Mouse (Mus musculus) macrophage (primary cell): ENCODE measurements around the gene Phb2. TPM values are rescaled to one million over a fixed set of nuclear protein-coding genes. Genes with fewer than 3 reads are reported as not detected.

ENCODE experiments used
- H3K27ac ChIP-seq: fragments of 350-480 bp; formaldehyde crosslinking; 2 replicates; pipeline ENCODE4 v1.9.0; 2021
- H3K36me3 ChIP-seq: fragments of 350-480 bp; formaldehyde crosslinking; 2 replicates; pipeline ENCODE4 v1.9.0; 2021; ENCODE audit errors: inconsistent target
- H3K4me3 ChIP-seq: fragments of 350-480 bp; formaldehyde crosslinking; 2 replicates; pipeline ENCODE4 v1.9.0; 2021; ENCODE audit errors: inconsistent target
- H3K79me2 ChIP-seq: fragments of 350-480 bp; formaldehyde crosslinking; 2 replicates; pipeline ENCODE4 v1.9.0; 2021; ENCODE audit errors: inconsistent target
- WGBS: methylation state at CpG from one replicate; pipeline ENCODE4 v1.1.7; 2026; ENCODE audit warnings: inconsistent platforms; ENCODE audit not compliant: missing documents; 5-methylcytosine and 5-hydroxymethylcytosine counted together
- polyA plus RNA-seq: library from polyadenylated mRNA; stranded (reverse); fragments of 250-400 nt; gene quantifications from 3 replicates; pipeline ENCODE4 v1.2.4, GENCODE M21; 2018; ENCODE audit warnings: inconsistent platforms

Gene Phb2
- polyA plus RNA-seq, 1 experiment from 2014 or later, result 93.5 TPM

GRCm38 (mm10) chr6:124722876-124723473, 10.8 kb downstream of the Phb2 start:
- no peak overlapping the region for H3K4me3 ChIP-seq
- 76% methylated on average over 6 of the region's 6 CpGs for WGBS
- peak overlapping the region; percentile 80 for H3K27ac ChIP-seq
- H3K36me3 ChIP-seq, result peaks cover 52% of the 10 kb centered on the region
- H3K79me2 ChIP-seq, result peaks cover 41% of the 10 kb centered on the region

- WGBS, result 0% methylated on average over 8 of the region's 8 CpGs
- Histone ChIP-seq H3K4me3 (no peak overlapping the region), H3K27ac (peak overlapping the region; percentile 80), H3K79me2 (peaks cover 47% of the 10 kb centered on the region), H3K36me3 (peaks cover 58% of the 10 kb centered on the region)
Observed at GRCm38 (mm10) chr6:124723541-124723940, 11.4 kb downstream of the Phb2 start.

DNA sequence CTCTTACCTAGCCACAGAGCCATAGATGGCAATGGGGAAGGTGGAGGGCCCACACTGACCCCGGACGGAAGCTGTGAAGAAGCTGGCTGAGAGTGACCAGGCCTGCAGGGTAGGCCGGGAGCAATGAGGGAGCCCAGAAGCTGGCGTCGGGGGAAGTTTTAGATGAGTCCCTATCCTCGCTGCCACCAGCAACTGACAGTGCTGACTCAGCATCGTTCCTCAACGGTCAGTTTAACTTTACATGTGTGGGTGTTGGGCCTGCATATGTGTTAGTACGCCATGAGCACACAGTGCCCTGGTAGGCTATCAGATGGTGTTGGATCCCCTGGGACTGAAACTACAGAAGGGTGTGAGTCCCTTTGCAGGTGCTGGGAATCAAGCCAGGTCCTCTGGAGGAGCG, 12.3 kb downstream of the Phb2 start:
- H3K27ac ChIP-seq, result peak overlapping the region; percentile 80
- H3K4me3 ChIP-seq, result no peak overlapping the region
- peaks cover 62% of the 10 kb centered on the region for H3K36me3 ChIP-seq
- peaks cover 56% of the 10 kb centered on the region for H3K79me2 ChIP-seq
- 57% methylated on average over 9 of the region's 10 CpGs for WGBS

GRCm38 (mm10) chr6:124728621-124729020, 16.5 kb downstream of the Phb2 start:
- Histone ChIP-seq H3K4me3 (no peak overlapping the region), H3K27ac (peak overlapping the region; percentile 98; the same call in 1 of the 2 replicates), H3K79me2 (peaks cover 90% of the 10 kb centered on the region), H3K36me3 (peaks cover 51% of the 10 kb centered on the region)
- WGBS, result 89% methylated on average over 8 of the region's 10 CpGs

- Histone ChIP-seq H3K4me3 (peak overlapping the region; percentile 18; the same call in 1 of the 2 replicates), H3K27ac (peak overlapping the region; percentile 98), H3K36me3 (peaks cover 39% of the 10 kb centered on the region), H3K79me2 (peaks cover 80% of the 10 kb centered on the region)
- 6% methylated on average over 8 of the region's 8 CpGs for WGBS
Observed at GRCm38 (mm10) chr6:124729850-124730705, 17.9 kb downstream of the Phb2 start.

- H3K36me3 ChIP-seq, result peaks cover 32% of the 10 kb centered on the region
- H3K79me2 ChIP-seq, result peaks cover 70% of the 10 kb centered on the region
- peak overlapping the region; percentile 98 for H3K4me3 ChIP-seq
- H3K27ac ChIP-seq, result peak overlapping the region; percentile 98
- WGBS, result 76% methylated on average over 7 of the region's 7 CpGs
Observed at GRCm38 (mm10) chr6:124731038-124731437, 18.9 kb downstream of the Phb2 start.

GRCm38 (mm10) chr6:124732476-124733370, 20.6 kb downstream of the Phb2 start:
- under 1% methylated on average over 18 of the region's 19 CpGs for WGBS
- Histone ChIP-seq H3K27ac (peak overlapping the region; percentile 98), H3K36me3 (peaks cover 19% of the 10 kb centered on the region), H3K4me3 (peak overlapping the region; percentile 98), H3K79me2 (peaks cover 54% of the 10 kb centered on the region)

GRCm38 (mm10) chr6:124734417-124734816, 22.3 kb downstream of the Phb2 start:
- WGBS, result 80% methylated on average over 3 of the region's 3 CpGs
- no peak overlapping the region for H3K27ac ChIP-seq
- H3K36me3 ChIP-seq, result peaks cover 7% of the 10 kb centered on the region; the same call in 1 of the 2 replicates
- no peak overlapping the region for H3K4me3 ChIP-seq
- peaks cover 43% of the 10 kb centered on the region for H3K79me2 ChIP-seq

- Histone ChIP-seq H3K79me2 (peaks cover 26% of the 10 kb centered on the region), H3K27ac (no peak overlapping the region), H3K4me3 (no peak overlapping the region), H3K36me3 (no peaks in the 10 kb centered on the region)
- 89% methylated on average over 11 of the region's 11 CpGs for WGBS
Observed at GRCm38 (mm10) chr6:124737040-124737439, 24.9 kb downstream of the Phb2 start.

DNA sequence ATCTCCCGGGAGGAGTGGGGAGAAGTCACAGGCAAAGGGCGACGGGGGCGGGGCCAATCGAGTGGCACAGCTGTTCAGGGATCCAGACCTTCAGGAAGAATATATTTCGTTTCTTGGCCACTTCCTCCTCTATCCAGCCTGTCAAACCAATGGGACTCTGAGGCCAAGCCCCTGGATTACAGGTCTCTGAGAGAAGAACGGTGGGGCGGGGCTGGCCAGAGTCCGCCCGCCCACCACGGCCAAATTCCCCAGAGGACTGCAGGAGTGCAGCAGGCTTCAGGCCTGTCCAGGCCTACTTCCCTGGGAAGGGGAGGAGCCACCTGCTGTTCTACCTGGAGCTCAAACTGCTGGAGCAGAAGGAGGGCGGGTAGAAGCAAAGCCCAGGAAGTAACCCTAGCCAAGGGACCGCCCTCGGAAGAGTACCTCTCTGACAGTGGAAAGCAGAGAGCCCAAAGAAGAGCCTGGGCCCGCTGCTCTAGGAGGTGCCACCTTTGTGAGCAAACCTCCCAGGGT, 26.4 kb downstream of the Phb2 start, which contains the start of gene Ptpn6:
Ptpn6 (minus strand) TSS at position 204 of the 513 bp plus-strand sequence.
- WGBS, result 26% methylated on average over 15 of the region's 15 CpGs
- Histone ChIP-seq H3K4me3 (peak within 1 kb of the TSS; percentile 21), H3K79me2 (peaks cover 11% of the 10 kb centered on the region; the same call in 1 of the 2 replicates), H3K27ac (peak within 1 kb of the TSS; percentile 94), H3K36me3 (no peaks in the 10 kb centered on the region)

DNA sequence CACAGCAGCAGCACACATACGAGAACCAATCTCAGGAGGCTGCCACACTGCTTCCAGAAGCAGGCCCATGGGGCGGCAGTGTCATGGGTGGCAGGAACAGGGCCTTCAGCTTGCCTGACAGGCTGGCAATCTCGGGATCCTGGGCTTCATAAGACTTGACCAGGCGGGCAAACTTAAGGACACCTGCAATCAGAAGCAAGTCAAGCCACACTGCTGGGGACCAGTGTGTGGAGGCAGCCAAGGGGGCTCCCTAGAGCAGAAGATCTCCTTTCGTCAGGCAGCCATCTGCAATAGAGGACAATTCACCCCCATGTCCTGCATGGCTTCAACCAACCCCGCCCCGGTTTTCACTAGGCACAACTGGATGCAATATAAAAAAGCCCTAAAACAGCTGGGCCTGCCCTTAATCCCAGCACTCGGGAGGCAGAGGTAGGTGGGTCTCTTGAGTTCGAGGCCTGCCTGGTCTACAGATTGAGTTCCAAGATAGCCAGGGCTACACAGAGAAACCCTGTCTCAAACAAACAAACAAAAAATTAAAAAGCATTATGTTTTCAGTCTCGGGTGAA, 27.2 kb downstream of the Phb2 start:
- peaks cover 9% of the 10 kb centered on the region; the same call in 1 of the 2 replicates for H3K79me2 ChIP-seq
- H3K27ac ChIP-seq, result peak overlapping the region; percentile 94
- H3K36me3 ChIP-seq, result no peaks in the 10 kb centered on the region
- 93% methylated on average over 10 of the region's 10 CpGs for WGBS
- H3K4me3 ChIP-seq, result no peak overlapping the region

DNA sequence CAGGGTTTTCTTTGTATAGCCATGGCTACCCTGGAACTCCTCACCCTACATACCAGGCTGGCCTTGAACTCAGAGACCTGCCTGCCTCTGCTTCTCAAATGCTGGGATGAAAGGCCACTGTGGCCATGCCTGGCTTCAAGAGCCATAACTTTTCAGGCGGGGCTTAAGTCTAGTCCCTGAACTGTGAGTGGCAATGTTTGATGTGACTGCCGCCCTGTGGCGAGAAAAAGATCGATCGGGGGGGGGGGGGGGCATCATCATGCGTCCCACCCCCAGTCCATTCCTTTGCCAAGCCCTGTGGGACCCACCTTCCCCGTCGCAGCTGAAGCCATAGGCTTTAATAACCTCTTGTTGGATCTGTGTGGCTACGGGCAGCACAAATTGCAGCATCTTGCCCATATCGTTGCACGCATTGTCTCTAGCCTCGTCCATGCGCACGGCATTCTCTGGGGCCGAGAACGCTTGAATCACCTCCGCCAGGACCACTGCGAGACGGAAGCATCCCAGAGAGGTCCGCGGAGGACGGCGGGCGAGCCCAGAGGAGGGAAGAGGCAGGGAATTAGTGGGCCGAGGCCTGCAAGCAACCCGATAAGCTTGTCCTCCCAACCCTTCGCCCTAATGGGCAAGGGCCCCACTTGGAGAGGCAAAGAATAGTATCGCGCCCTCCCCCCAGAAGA, 28.2 kb downstream of the Phb2 start:
- Histone ChIP-seq H3K36me3 (no peaks in the 10 kb centered on the region), H3K4me3 (peak overlapping the region; percentile 62), H3K27ac (peak overlapping the region; percentile 94), H3K79me2 (peaks cover 9% of the 10 kb centered on the region; the same call in 1 of the 2 replicates)
- WGBS, result under 1% methylated on average over 29 of the region's 29 CpGs
